In the genomic region with DNA sequence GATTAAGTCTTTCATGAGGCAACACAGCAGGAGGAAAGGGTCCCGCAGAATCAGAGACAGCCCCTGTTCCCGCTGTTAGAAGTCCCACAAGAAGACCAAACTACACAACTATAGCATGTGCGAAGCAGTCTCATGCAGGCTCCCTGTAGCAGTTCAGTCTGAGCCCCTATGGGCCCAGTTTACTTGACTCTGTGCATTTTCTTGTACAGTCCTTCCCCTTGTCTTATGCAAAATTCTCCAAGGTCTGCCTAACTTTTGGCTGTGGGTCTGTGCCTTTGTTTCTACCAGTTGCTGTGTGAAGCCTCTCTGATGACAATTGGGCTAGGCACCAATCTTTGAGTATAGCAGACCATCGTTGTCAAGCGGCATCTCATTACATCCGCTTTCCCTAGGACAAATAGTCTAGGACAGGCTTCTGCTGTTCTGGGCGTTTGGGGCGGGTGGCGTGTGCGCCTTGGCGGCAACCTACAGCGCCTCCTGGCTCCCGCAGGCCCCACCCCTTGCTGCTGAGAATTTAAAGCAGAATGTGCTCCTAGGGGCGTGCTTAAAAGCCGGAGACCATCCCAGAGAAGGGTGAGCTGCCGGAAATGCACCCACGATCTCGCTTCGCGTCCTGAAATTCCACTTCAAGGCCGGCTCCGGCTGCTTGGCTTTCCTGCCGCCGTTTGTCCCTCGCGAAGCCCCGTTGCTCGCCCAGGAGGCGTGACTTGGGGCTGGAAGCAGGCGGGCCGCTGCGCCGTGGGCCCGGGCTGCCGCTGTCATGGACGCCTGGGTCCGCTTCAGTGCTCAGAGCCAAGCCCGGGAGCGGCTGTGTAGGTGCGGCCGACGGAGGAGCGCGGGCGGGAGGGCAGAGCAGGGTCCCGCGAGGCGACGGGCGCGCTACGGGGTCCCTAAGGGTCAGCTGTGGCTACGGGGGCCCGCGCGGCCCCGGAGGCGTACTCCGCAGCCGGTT, we compare ENCODE assay signal across 1 mouse cellular context.
A peak's percentile ranks its signal among the peaks of the same experiment; 100 is the strongest.
TF ChIP-seq lines count a peak whose summit lies in the region.

TSS of gene Pex11b (plus strand) at position 449 of the 952 bp plus-strand sequence.
TSS of gene Gm42957 (plus strand) at position 547 of the 952 bp plus-strand sequence.

TF ChIP-seq in MEL, 35 proteins besides CTCF, POLR2A, EP300 and RAD21 (continued from another document):
- TF ChIP-seq MAFK (IDR thresholded peaks at IDR 0.05; ENCODE audit: borderline replicate concordance, low read depth, low read length), result no peak
- no peak for TF ChIP-seq CHD2 (IDR thresholded peaks at IDR 0.05; ENCODE audit: low read length)
- TF ChIP-seq RCOR1 (IDR thresholded peaks at IDR 0.05; ENCODE audit: low read depth, low read length), result no peak
- 0 out of 2 replicates have a peak, but pooled peaks have one; percentile 22 for TF ChIP-seq NRF1 (IDR thresholded peaks at IDR 0.05; ENCODE audit: insufficient read depth, low read depth, low read length, poor library complexity, severe bottlenecking)
- peak; percentile 23; the same call in 1 of the 2 replicates for TF ChIP-seq ZC3H11A (IDR thresholded peaks at IDR 0.05; ENCODE audit: low read depth, low read length)
- no peak for TF ChIP-seq TAL1 (IDR thresholded peaks at IDR 0.05; ENCODE audit: low read length)
- TF ChIP-seq MAX (IDR thresholded peaks at IDR 0.05; ENCODE audit: low read length), result peak; percentile 92
- 0 out of 2 replicates have a peak, but pooled peaks have one; percentile 39 for TF ChIP-seq GABPA (IDR thresholded peaks at IDR 0.05; ENCODE audit: low read depth, low read length)
- TF ChIP-seq MEF2A (IDR thresholded peaks at IDR 0.05; ENCODE audit: extremely low read depth, insufficient replicate concordance, low read depth, low read length, poor library complexity, severe bottlenecking), result 0 out of 2 replicates have a peak, but pooled peaks have one; percentile 15
- peak; percentile 97 for TF ChIP-seq MXI1 (IDR thresholded peaks at IDR 0.05; ENCODE audit: low read depth, low read length)
- peak; percentile 95 for TF ChIP-seq TBP (IDR thresholded peaks at IDR 0.05; ENCODE audit: low read depth, low read length)
- no peak for TF ChIP-seq BHLHE40 (IDR thresholded peaks at IDR 0.05; ENCODE audit: borderline replicate concordance, low read depth, low read length)
- peak; percentile 92 for TF ChIP-seq POLR2AphosphoS2 (IDR thresholded peaks at IDR 0.05; ENCODE audit: low read length)
- TF ChIP-seq USF2 (IDR thresholded peaks at IDR 0.05; ENCODE audit: borderline replicate concordance in 1 of 2, insufficient read depth in 1 of 2, low read depth in 1 of 2, low read length in 2 of 2), result no peak
- peak; percentile 76 for TF ChIP-seq TCF12 (IDR thresholded peaks at IDR 0.05; ENCODE audit: low read depth, low read length)
- TF ChIP-seq KAT2A (conservative IDR thresholded peaks at IDR 0.05; ENCODE audit: low read depth, low read length), result peak; percentile 63; the same call in 1 of the 2 replicates
- peak; percentile 42 for TF ChIP-seq SMC3 (IDR thresholded peaks at IDR 0.05; ENCODE audit: low read depth, low read length)
- TF ChIP-seq ELF1 (IDR thresholded peaks at IDR 0.05; ENCODE audit: low read depth, low read length), result peak; percentile 62; the same call in 1 of the 2 replicates
- no peak for TF ChIP-seq JUND (IDR thresholded peaks at IDR 0.05; ENCODE audit: low read depth, low read length)
- peak; percentile 83 for TF ChIP-seq MYC (IDR thresholded peaks at IDR 0.05; ENCODE audit: low read depth, low read length)
- TF ChIP-seq ZNF384 (IDR thresholded peaks at IDR 0.05; ENCODE audit: low read depth, low read length), result no peak
- TF ChIP-seq USF1 (IDR thresholded peaks at IDR 0.05; ENCODE audit: low read depth, low read length), result peak; percentile 65
- TF ChIP-seq POLR2AphosphoS5 (IDR thresholded peaks at IDR 0.05; ENCODE audit: borderline replicate concordance, low read depth, low read length), result peak; percentile 34; the same call in 1 of the 2 replicates
- TF ChIP-seq NELFE (IDR thresholded peaks at IDR 0.05; ENCODE audit: low read depth, low read length), result peak; percentile 88
- TF ChIP-seq ZMIZ1 (IDR thresholded peaks at IDR 0.05; ENCODE audit: low read depth, low read length), result peak; percentile 90
TF ChIP-seq in MEL: peak in this region for 23.
